Mouse (Mus musculus) midbrain, embryonic 10.5 days (tissue): ENCODE measurements around the gene Sc5d. TPM values are rescaled to one million over a fixed set of nuclear protein-coding genes. Genes with fewer than 3 reads are reported as not detected.
A peak's percentile ranks its signal among the peaks of the same experiment; 100 is the strongest.

Experiments used
- DNase-seq: peaks from one replicate; pipeline ENCODE4 v3.0.0-alpha.2; 2017; ENCODE audit warnings: low spot score
- H3K27ac ChIP-seq: fragments of 300-500 bp; sonication (generic); replicated peaks from 2 replicates; pipeline ENCODE4 v1.5.1; 2016; ENCODE audit warnings: mild to moderate bottlenecking
- H3K27me3 ChIP-seq: fragments of 300-500 bp; sonication (generic); 2 replicates; pipeline ENCODE4 v1.6.1; 2016; ENCODE audit warnings: low read depth, mild to moderate bottlenecking; ENCODE audit not compliant: poor library complexity, severe bottlenecking
- H3K36me3 ChIP-seq: fragments of 300-500 bp; sonication (generic); 2 replicates; pipeline ENCODE4 v1.6.1; 2016; ENCODE audit warnings: mild to moderate bottlenecking, moderate library complexity
- H3K4me1 ChIP-seq: fragments of 300-500 bp; sonication (generic); 2 replicates; pipeline ENCODE4 v1.6.1; 2016
- H3K4me3 ChIP-seq: fragments of 300-500 bp; sonication (generic); 2 replicates; pipeline ENCODE4 v1.5.1; 2016; ENCODE audit warnings: mild to moderate bottlenecking, moderate library complexity
- H3K9me3 ChIP-seq: fragments of 300-500 bp; sonication (generic); replicated peaks from 2 replicates; pipeline ENCODE4 v1.6.1; 2016; ENCODE audit warnings: mild to moderate bottlenecking
- WGBS: fragments of 180-500 bp; shearing (Covaris S2); methylation state at CpG from one replicate; pipeline ENCODE4 v1.1.7; 2016; 5-methylcytosine and 5-hydroxymethylcytosine counted together
- polyA plus RNA-seq: library from polyadenylated mRNA; unstranded; fragments of >200 nt; fragmentation: Nextera tagmentation; extraction: Ambion mirVana; gene quantifications from 2 replicates; pipeline ENCODE4 v1.2.1, GENCODE M21; 2016

The Sc5d gene
- 64.8 and 71.0 TPM in 2 replicates for polyA plus RNA-seq

DNA sequence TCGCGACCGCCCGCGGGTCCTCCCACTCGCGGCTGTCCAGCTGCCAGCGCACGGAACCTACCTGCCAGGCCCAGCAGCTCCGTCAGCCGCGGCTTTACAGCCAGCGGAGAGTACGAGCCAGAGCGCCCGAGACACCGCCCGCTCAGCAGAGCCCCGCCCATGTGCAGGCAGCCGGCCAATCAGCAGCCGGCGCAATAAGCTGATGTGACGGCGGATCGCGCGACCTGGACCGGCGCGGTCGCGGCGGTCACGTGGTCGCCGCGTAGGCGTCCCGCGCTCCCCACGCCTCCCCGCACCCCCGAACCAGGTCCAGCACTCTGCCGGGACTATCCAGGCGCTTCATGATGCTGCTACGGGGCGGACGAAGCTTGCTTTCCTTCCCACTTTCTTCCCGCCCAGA lies at the start of gene Sc5d:
Gene Sc5d (minus strand): TSS at position 112 of the 400 bp plus-strand sequence.
- under 1% methylated on average over 49 of the region's 49 CpGs for WGBS
- Histone ChIP-seq H3K27ac (peak within 1 kb of the TSS; percentile 95), H3K36me3 (peaks cover 25% of the 10 kb centered on the region), H3K27me3 (no peaks in the 10 kb centered on the region), H3K4me3 (peak within 1 kb of the TSS; percentile 94), H3K9me3 (no peaks in the 10 kb centered on the region), H3K4me1 (peaks cover 30% of the 10 kb centered on the region)
- peak; percentile 92 for DNase-seq

- Histone ChIP-seq H3K4me3 (no peak overlapping the region), H3K9me3 (no peaks in the 10 kb centered on the region), H3K36me3 (no peaks in the 10 kb centered on the region), H3K27ac (no peak overlapping the region), H3K27me3 (no peaks in the 10 kb centered on the region), H3K4me1 (peaks cover 5% of the 10 kb centered on the region; the same call in 1 of the 2 replicates)
- 76% methylated on average over 3 of the region's 3 CpGs for WGBS
- DNase-seq, result no peak
These were observed 47.3 kb upstream of the Sc5d start for GRCm38 (mm10) chr9:42311311-42311710.

DNA sequence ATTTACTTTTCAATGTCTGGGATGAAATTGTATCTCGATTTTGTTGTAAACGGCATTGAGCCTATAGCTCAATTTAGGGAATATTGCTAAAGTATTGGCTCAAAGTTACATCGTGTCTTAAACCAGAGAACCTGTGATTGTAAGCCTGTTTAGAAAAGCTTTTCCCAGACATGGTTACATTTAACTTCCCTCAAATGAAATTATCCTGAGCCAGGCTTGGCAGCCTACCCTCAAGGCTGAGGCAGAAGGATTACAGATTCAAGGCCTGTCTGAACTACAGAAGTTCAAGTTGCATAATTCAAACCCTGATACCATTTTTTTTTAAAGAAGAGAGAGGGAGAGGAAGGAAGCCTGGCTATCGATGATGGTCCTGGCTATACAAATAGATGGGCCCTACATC lies 39.8 kb upstream of the Sc5d start:
- 93% methylated on average over 4 of the region's 4 CpGs for WGBS
- Histone ChIP-seq H3K27me3 (no peaks in the 10 kb centered on the region), H3K27ac (no peak overlapping the region), H3K4me3 (no peak overlapping the region), H3K9me3 (no peaks in the 10 kb centered on the region), H3K4me1 (no peaks in the 10 kb centered on the region), H3K36me3 (no peaks in the 10 kb centered on the region)
- no peak for DNase-seq

GRCm38 (mm10) chr9:42301082-42301633 lies 37.1 kb upstream of the Sc5d start:
- 83% methylated on average over 6 of the region's 6 CpGs for WGBS
- Histone ChIP-seq H3K4me1 (no peaks in the 10 kb centered on the region), H3K9me3 (no peaks in the 10 kb centered on the region), H3K27ac (no peak overlapping the region), H3K27me3 (no peaks in the 10 kb centered on the region), H3K4me3 (no peak overlapping the region), H3K36me3 (no peaks in the 10 kb centered on the region)
- no peak for DNase-seq

- H3K36me3 ChIP-seq, result no peaks in the 10 kb centered on the region
- DNase-seq, result no peak
- no peak overlapping the region for H3K27ac ChIP-seq
- H3K27me3 ChIP-seq, result no peaks in the 10 kb centered on the region
- WGBS, result 93% methylated on average over 10 of the region's 10 CpGs
- peaks cover 7% of the 10 kb centered on the region for H3K4me1 ChIP-seq
- H3K9me3 ChIP-seq, result no peaks in the 10 kb centered on the region
- H3K4me3 ChIP-seq, result no peak overlapping the region
These were observed 32.4 kb upstream of the Sc5d start for GRCm38 (mm10) chr9:42296297-42296922.

DNA sequence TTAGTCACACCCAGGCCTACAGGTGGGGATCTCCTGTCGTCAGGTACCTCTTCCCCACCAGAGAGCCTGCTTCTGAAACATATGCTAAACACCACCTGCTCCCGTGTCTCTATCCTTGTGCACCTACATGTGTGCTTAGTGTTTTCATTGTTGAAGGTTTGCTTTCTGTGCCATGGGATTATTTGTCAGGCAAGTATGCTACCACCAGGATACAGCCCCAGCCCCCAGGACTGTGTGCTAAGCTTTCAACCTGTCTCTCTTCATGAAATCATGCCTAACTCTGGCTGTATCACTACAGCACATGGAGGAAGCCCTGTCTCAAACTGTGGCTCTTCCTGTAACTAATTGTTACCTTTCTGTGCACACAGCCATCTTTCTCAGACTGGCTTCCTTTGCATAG lies 30.1 kb upstream of the Sc5d start:
- WGBS, result 89% methylated on average over 2 of the region's 2 CpGs

DNA sequence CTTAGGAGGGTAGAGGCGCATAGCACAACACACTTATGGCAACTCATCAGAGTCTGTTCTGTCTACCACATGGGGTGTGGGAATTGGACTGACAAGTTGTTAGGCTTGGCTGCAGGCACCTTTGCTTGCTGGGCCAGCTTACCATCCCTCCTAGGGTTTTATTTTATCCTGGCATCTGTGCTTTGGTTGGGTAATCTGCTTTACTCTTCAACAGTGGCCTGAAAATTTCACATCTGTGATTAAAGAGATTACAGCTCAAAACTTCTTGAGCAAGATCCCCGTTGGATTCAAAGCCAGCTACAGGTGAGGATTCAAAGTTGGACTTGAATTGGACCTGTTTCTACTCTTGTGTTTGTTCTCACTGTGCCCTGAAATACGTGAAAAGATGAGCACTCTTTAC lies 29.5 kb upstream of the Sc5d start:
- DNase-seq, result no peak
- Histone ChIP-seq H3K27ac (no peak overlapping the region), H3K4me1 (peaks cover 7% of the 10 kb centered on the region), H3K9me3 (no peaks in the 10 kb centered on the region), H3K4me3 (no peak overlapping the region), H3K27me3 (no peaks in the 10 kb centered on the region), H3K36me3 (no peaks in the 10 kb centered on the region)
- WGBS, result 78% methylated on average over 3 of the region's 3 CpGs

More for the DNA sequence above, 30.1 kb upstream of the Sc5d start:
- no peak for DNase-seq
- H3K4me1 ChIP-seq, result peaks cover 7% of the 10 kb centered on the region
- no peak overlapping the region for H3K4me3 ChIP-seq
- no peaks in the 10 kb centered on the region for H3K9me3 ChIP-seq
- H3K27ac ChIP-seq, result no peak overlapping the region
- H3K36me3 ChIP-seq, result no peaks in the 10 kb centered on the region
- H3K27me3 ChIP-seq, result no peaks in the 10 kb centered on the region

DNA sequence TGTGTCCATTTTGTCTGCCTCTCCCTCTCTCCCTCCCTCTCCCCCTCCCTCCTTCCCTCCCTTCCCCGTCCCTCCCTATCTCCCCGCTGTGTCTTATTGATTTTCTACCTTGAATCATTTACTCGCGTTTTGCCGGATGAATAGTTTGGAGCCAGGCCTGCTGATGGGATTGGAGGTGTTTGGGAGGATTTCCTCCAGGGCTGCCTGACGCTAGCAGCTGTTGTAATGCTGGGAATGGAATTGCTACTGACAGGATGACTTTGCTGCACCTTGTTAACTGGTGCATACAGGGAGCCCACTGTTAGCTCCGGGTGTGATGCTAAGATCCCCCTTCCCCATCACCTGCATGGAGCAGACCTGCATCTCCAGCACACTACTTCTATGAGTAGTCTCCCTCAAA lies 29.0 kb upstream of the Sc5d start:
- DNase-seq, result no peak
- Histone ChIP-seq H3K4me1 (peaks cover 7% of the 10 kb centered on the region), H3K9me3 (no peaks in the 10 kb centered on the region), H3K4me3 (no peak overlapping the region), H3K27me3 (no peaks in the 10 kb centered on the region), H3K36me3 (no peaks in the 10 kb centered on the region), H3K27ac (no peak overlapping the region)
- WGBS, result 40% methylated on average over 7 of the region's 7 CpGs

GRCm38 (mm10) chr9:42279676-42280075 lies 15.6 kb upstream of the Sc5d start:
- H3K4me3 ChIP-seq, result no peak overlapping the region
- no peaks in the 10 kb centered on the region for H3K4me1 ChIP-seq
- H3K36me3 ChIP-seq, result no peaks in the 10 kb centered on the region
- H3K27ac ChIP-seq, result no peak overlapping the region
- H3K9me3 ChIP-seq, result no peaks in the 10 kb centered on the region
- H3K27me3 ChIP-seq, result no peaks in the 10 kb centered on the region
- no peak for DNase-seq
- 71% methylated on average over 4 of the region's 4 CpGs for WGBS

- no peaks in the 10 kb centered on the region for H3K27me3 ChIP-seq
- H3K36me3 ChIP-seq, result no peaks in the 10 kb centered on the region
- no peak overlapping the region for H3K27ac ChIP-seq
- H3K9me3 ChIP-seq, result no peaks in the 10 kb centered on the region
- H3K4me3 ChIP-seq, result no peak overlapping the region
- no peak for DNase-seq
- WGBS, result 84% methylated on average over 3 of the region's 3 CpGs
- H3K4me1 ChIP-seq, result no peaks in the 10 kb centered on the region
These were observed 14.0 kb upstream of the Sc5d start for GRCm38 (mm10) chr9:42278046-42278445.

DNA sequence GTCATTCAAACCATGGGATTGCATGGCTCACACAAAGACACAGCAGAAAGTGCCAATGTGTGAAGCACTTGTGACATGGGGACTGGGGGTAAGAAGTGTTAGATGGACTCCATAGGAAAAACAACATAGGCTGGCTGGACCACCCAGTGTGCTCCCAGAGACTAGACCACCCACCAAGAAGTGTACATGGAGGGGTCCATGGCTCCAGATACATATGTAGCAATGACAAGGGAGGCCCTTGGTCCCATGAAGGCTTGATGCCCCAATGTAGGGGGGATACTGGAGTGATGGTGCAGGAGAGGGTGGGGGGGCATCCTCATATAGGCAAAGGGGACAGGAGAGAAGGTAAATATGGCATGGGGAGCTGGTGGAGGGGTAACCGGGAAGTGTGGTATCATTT lies 13.6 kb upstream of the Sc5d start:
- no peaks in the 10 kb centered on the region for H3K36me3 ChIP-seq
- H3K4me3 ChIP-seq, result no peak overlapping the region
- WGBS, result 97% methylated on average over 1 of the region's 1 CpGs
- H3K27ac ChIP-seq, result no peak overlapping the region
- H3K9me3 ChIP-seq, result no peaks in the 10 kb centered on the region
- no peaks in the 10 kb centered on the region for H3K4me1 ChIP-seq
- DNase-seq, result no peak
- H3K27me3 ChIP-seq, result no peaks in the 10 kb centered on the region

GRCm38 (mm10) chr9:42277162-42277561 lies 13.1 kb upstream of the Sc5d start:
- Histone ChIP-seq H3K4me3 (no peak overlapping the region), H3K4me1 (no peaks in the 10 kb centered on the region), H3K9me3 (no peaks in the 10 kb centered on the region), H3K36me3 (no peaks in the 10 kb centered on the region), H3K27ac (no peak overlapping the region), H3K27me3 (no peaks in the 10 kb centered on the region)
- DNase-seq, result no peak

DNA sequence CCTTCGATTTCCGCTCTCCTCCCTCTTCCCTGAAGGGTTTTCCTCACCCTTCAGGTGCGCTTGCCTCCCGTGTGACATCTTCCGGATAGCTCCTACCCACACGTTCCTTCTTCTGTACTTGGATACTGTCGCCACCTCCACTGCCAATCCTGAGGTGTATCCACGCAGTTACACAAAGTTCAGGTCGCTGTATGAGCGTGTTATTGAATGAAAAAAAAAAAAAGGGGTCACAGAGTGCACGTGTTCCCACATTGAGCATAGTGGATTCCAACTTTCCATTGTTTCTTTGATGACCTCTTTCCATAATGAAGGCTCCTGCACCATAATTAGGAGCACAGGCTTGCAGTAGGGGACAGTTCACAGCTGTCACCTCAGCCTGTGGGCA lies 11.7 kb upstream of the Sc5d start:
- 71% methylated on average over 11 of the region's 11 CpGs for WGBS
- DNase-seq, result no peak
- H3K27ac ChIP-seq, result no peak overlapping the region

More for the DNA sequence above, 11.7 kb upstream of the Sc5d start:
- H3K9me3 ChIP-seq, result no peaks in the 10 kb centered on the region
- no peaks in the 10 kb centered on the region for H3K27me3 ChIP-seq
- H3K4me3 ChIP-seq, result no peak overlapping the region
- no peaks in the 10 kb centered on the region for H3K4me1 ChIP-seq
- H3K36me3 ChIP-seq, result no peaks in the 10 kb centered on the region
